Mouse (Mus musculus) fat pad, adult 2 months (tissue): ENCODE measurements at regions not wholly inside any gene's neighbourhood (a gene's known extent, or its start where the extent isn't known, plus 50 kb on each side); places are given as distances from the start of the nearest gene placed in this dataset.

Source experiments
- DNase-seq: peaks from one replicate; pipeline ENCODE4 v3.0.0-alpha.2; 2011; ENCODE audit warnings: low read depth, low spot score; ENCODE audit errors: extremely low read depth

GRCm38 (mm10) chr11:31818032-31818431, 54.0 kb upstream of the Cpeb4 start:
- DNase-seq, result no peak

- no peak for DNase-seq
These were observed 52.0 kb upstream of the Cpeb4 start for GRCm38 (mm10) chr11:31819964-31820363.

GRCm38 (mm10) chr11:31821479-31822411, 50.3 kb upstream of the Cpeb4 start:
- no peak for DNase-seq
